Mouse (Mus musculus): ENCODE results near the gene Ptprh.

Ptprh gene

DNA sequence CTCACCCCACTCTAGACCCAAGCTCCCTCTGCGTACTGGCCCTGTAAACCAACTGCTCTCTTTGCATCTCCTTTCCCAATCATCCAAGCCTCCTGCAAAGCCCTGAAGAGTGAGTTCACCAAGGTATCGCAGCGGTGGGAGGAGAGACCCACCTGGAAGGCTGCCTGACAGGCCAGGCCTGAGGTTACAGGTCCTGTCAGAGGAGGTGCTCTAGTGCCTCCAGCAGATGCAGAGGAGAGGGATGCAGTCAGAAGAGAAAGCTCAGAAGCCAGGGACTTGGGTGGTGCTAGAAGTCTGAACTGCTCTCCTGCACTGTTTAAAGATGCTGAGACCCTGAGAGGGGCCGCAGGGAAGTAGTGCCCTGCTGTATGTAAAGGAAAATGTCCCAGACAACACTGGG is 104.8 kb downstream of the Ptprh start:
- no peak for DNase-seq
